Mouse (Mus musculus): ENCODE data around the gene Nrarp.

Nrarp gene

DNA sequence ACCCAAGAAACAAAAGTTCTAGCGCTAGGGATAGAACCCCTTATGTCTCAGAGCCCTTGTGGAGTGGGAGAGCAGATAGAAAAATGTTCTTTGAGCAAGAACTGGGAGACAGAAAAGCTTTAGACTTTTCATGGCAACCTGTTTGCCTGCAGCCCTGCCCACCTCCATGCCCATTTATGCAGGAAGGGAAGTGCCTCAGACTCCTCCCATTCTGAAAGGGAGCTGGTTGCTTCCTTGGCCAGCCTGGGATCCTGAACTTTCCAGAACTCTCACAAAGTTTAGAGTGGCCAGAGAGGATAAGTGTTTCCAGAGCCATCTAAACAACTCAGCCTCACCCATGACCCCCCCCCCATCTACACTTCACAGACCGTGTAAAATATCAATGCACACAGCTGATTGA is 16.6 kb downstream of the Nrarp start:
- no peak for DNase-seq

DNA sequence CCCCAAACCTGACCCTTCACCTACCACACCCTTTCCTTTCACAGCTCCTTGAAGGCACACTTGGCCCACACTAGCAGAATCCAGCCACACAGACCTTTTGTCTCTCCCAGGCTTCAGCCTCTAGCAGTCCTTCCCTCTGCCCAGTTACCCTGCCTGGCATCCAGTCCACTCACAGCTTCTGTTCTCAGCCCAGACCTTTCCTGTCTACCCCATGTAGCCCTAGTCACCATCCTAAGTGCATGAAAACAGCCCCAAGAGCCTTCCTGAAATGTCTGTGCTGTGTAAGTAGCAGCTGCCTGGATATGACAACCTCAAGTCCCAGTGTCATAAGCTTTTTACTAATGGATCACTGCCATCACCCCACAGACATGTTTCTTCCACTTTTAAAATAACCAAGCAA is 17.4 kb downstream of the Nrarp start:
- DNase-seq, result no peak

DNA sequence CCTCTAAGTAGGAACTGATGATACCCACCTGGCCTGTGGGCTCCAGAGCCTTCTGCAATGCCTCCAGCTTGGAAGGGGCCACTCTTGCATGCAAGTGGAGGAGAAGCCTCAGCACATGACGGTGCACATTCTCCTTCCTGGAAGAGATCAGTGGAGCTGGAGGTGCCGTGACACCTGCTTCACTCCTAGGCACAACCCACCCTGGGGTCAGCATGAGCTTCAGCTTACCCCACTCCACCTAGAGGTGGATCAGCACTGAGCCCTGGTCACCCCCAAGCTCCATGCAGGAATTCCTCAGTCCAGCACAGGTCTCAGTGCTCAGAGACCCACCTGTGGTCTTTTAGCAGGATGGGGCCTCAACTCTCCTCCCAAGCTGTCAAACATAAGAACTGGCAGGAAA is 20.1 kb downstream of the Nrarp start:
- no peak for DNase-seq

DNA sequence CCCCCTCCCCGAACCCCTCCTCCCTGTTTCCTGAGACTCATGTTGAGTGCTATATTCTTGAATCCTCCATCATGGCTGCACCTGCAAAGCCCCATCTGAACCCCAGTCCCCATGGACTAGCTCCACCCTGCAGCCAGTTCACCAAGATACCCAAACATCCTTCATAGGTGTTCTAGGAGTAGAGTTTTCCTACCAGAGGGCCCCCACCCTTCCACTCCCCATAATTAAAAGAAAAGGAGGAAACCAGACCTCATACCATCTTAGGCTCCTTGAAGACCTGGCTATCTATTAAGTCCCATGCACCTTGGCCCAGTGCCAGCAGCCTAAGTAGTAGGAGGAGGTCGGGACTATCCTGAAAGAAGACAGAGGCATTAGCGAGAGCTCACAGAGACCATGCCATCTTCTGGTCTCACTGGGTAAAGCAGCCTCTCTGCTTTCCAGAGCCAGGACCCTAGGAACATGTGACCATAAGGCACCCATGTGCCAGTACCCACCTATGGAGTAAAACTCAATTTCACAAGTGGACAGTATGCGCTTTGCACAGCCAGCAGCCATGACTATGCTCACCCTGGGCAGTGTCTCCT is 23.2 kb downstream of the Nrarp start:
- no peak for DNase-seq

DNA sequence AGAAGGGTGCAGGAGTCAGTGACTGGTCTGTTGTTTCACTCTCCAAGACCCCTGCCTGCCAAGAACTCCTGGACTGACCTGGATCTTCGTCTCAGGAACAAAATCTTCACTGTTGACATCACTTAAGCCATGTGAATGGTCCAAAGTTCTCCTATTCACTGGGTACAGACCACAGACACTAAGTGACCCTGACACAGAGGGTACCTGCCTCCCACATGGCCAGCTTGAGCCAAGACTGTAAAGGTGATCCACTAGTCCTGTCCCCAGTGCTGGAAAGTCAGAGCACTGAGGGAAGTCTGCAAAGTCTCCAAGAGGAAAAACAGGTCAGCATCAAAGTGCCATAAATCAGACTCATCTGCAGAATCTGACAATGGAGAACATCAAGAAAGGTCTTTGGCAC is 27.0 kb downstream of the Nrarp start:
- DNase-seq, result peak; percentile 60

DNA sequence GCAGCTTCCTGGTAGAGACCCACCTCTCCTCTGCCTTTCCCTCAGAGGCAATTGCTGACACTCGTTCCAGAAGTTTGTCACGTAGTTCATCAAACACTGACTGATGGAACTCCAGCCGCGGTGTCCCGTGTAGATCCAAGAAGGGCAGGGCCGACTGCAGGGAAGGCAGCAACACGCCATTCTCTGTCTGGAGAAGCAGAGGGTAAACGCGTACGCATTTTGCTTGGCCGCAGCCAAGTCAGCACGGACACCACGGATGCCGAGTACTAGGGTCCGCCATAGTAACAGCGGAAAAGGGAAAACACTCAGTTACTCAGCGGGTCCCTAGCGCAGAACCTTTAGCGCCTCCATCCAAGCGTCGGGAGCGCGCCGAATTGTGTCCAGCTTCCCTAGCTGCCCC is 30.1 kb downstream of the Nrarp start:
- DNase-seq, result no peak

DNA sequence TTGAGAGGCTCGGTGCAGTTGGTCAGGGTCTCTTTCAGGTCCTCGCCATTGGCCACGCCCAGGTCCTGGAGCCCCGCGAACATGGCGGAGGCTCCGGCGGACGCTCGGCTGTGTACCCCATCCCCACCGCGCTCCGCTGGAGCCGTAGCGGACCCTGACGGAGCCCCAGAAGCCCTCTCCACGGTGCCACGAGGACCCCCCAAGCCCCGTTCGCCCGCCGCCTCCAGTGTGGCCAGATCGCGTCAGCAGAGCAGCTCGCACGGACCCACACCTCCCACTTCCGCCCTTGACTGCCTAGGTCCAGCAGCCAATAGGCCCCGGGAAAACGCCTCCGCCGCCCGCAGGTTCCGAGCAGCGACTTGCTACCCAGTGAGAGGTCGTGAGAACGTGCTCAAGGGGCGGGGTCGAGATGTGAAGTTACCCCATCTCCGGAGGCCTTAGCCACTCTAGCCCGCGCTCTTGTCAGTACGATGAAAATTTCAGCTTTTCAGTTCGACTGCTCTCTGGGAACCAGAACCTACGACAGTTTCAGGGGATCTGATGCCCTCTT is 30.6 kb downstream of the Nrarp start, which contains the start of gene Nelfb:
TSS of gene Nelfb (minus strand) at position 369 of the 550 bp plus-strand sequence.
- peak; percentile 91 for DNase-seq

DNA sequence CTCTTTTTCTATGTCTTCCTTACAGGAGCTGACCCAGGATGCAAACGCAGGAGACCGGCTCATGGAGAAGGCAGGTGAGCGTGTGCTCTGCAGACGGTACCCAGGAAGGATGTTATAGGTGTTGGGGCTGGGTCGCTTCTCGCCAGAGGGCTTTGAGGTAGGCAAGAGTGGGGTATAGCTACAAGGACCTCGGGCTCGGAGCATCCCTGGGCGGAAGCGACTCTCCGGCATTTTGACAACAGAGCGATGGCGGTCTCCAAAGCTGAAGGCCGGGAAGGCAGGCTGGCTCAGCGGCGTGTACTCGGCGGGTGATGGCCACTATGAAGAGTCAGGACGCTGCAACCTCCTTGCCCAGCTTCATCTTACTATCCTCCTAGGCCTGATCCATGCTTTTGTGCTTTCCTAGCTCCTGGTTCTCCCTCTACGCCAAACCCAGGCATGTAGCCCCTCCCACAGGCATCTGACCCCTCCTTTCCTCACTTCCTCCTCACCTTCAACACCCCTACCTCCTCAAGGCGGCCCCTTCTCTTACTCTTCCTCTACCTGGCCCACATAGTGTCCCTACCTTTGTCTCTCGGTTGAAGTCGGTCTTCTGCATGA is 32.8 kb downstream of the Nrarp start:
- DNase-seq, result no peak

DNA sequence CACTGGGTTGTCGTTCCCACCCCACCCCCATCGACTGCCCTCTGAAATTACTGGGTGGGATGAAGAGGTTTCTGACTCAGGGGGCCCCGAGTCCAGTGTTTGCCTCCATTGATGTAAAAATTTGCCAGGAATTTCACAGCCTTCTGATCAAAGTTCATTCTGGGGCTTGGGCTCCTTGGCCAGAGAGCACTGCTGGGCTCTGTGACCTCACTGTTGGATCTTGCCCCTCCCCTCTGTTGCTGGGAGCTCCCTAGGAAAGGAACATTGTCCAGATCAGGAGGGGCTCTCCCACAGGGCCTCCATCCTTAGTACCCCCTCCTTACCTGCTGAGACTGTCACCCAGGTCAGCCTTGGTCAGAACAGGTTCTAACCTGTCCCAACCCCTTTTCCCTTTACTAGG is 33.9 kb downstream of the Nrarp start, which contains the start of gene Stpg3:
TSS of gene Stpg3 (minus strand) at position 194 of the 400 bp plus-strand sequence.
- DNase-seq, result peak; percentile 84

DNA sequence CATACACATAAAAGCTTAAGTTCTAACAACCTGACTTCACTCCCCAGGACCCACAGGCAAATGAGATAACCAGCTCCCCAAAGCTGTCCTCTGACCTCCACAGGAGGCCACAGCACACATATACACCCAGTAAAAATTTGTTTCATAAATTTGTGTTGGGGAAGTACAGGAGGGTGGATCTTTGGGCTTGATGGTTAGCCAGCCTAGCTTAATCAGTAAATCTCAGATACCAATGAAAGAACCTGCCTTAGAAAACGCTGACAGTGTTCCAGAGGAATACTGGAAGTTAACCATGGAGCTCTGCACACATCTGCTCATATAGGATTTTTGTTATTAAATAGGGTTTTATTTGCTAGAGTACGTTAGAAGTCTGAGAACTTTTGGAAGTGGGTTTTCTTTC is 37.1 kb downstream of the Nrarp start:
- DNase-seq, result peak; percentile 62

DNA sequence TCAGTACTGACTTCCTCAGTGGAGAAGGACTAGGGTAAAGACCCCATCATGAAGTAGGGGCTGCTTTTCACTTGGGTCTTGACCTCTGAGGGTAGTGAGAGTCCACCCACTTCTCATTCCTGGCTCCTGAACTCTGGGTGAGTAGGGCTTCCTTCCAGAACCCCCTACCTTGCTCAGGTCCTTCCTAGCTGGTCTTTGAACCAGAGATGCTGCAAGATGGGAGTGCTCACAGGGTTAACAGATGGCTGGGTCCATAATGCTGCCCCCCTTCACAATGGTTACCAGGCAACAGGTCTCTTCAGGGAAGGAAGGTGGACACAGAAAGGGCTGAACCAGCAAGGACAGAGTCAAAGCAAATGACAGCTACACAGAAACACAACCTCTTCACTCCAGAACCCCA is 37.9 kb downstream of the Nrarp start, which contains the start of gene Fam166a:
TSS of gene Fam166a (plus strand) at position 301 of the 400 bp plus-strand sequence.
- DNase-seq, result peak; percentile 4

DNA sequence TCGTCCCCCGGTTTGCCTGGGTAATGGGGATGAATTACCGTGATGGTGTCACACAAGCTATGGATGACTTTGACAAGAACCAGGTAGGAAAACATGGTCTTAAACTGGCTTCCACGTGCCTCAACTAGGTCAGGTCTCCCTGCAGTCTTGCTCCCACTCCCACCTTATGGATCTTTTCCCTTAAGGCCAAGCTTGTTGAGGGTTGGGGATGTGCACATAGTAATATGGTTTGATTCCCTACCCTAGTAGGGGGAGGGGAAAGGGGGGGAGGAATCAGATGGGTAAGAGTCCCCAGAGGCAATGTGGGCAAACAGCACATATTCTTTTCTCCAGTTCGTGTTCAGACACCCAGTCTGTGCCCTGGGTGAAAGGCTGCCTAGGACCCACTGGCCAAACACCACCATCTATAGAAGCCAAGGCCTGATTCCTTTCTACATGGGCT is 40.8 kb downstream of the Nrarp start:
- DNase-seq, result peak; percentile 12

DNA sequence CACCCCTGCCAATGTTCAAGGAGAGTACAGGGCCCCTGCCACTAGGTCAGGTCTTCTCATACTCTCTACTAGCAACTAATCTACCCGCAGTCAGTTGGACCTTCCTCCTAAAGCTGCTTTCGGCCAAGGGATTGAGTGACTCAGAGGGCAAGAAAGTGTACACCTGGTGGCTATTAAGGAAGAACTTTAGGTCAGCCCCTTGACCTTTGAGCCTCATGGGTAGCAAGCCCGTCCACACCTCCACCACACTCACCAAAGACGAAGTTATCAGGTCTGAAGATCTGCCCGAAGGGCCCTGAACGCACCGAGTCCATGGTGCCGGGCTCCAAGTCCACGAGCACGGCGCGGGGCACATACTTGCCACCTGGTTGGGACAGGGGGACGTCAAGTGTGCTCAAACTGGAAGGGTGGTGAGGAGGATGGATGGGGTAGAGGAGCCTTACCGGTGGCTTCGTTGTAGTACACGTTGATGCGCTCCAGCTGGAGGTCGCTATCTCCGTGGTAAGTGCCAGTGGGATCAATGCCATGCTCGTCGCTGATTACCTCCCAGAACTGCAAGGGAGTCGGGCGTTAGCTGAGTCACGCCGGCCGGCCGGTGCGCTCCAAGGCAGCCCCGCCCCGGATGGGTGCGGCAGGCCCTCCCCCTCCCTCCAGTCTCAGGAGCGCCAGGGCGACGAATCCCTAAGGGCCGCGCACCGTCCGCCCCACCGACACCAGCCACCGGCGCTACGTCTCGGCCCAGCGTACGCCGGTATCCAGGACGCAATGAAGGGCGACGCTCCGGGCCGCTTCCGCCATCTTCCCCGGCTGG is 43.3 kb downstream of the Nrarp start:
- DNase-seq, result peak; percentile 91

DNA sequence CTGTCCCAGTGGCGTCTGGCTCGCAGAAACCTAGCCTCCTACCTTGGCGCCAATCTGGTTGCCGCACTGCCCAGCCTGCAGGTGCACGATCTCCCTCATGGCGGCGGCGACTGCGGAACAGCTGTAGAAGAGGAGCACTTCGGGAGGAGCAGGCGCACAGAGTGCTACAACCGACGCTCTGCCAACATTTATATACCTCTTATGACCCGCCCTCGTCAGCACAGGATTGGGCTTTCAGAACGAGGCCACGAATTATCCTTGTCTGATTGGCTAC is 43.9 kb downstream of the Nrarp start, which contains the start of gene Tubb4b:
TSS of gene Tubb4b (minus strand) at position 211 of the 274 bp plus-strand sequence.
- DNase-seq, result no peak

DNA sequence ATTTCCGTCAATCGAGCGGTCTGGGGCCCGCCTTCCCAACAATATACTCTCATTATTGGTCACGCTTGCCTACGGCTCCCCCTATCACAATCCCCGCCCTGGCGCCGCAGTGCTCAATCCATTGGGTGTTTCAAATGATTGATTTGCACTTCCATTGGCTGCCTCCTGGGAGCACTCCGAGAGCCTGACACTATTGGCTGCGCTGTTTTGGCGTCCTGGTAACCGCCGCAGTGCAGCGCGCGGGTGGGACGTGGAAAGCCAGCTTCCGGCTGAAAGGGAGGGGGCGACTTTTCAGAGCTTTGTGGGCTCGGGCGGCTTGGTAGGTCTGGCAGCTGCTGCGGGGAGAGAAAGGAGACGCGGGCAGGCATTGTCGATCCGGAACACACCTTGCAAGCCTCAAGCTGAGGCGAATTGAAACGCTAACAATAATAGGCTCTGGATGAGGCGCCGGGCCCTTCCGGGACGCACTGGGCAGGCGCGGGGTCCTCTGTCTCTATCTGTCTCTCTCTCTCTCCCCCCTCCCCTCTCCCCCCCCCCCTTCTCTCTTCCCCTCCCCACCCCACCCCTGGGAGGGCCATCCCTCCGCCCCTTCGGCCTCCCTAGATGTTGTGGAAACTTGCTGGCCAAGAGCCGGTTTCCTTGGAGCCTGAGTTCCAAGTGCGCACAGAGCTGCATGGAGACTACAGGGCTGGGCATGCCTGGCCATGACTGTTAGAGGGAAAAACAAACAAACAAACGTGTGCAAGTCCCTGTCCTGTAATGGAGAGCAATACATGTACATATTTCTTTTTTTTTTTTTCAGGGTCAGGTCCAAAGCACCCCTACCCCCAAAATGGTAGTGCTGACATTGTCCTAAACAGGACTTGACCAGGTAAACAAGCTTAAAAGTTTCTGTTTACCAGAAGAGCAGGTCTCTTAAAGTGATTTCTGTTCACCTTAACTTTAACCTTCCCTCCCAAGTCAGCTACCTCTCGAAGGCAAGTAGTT is 44.5 kb downstream of the Nrarp start:
- peak; percentile 100 for DNase-seq

DNA sequence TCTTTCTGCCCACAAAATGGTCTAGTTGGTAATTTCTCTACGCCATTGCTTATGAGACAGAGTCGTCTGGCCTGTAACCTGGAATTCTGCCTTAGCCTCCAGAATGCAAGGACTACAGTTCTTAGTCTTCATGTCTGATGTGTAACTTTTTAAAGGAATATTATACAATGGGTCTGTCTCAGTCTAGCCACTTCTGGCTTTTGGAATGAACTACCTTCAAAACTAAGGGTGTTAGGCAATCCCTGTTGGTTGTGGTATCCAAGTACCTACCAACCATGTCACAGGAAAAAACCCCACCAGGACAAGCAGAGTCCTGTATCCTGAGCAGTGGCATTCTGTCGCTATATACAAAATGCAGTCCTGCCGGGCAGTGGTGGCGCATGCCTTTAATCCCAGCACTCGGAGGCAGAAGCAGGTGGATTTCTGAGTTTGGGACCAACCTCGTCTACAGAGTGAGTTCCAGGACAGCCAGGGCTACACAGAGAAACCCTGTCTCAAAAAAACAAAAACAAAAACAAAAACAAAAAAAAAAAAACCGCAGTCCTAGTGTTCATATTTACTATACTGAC is 45.3 kb downstream of the Nrarp start:
- DNase-seq, result peak; percentile 37

DNA sequence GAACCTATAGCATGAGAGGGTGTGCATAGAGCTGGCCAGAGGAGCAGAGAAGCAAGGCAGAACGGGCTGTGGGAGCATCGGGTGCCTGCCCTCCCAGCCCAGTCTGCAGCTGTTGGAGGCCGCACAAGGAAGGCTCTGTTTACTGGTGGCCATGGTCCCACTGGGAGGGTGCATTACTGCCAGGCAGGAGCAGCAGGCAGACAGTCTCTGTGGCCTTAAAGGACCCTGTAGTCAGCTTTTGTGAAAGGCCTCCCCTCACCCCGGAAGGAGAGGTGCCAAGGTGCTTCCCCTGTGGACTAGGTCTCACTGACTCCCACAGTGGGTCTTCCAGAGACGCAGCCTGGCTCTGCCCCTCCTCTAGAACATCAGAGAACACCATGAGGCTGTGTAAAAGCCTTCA is 46.3 kb downstream of the Nrarp start:
- peak; percentile 28 for DNase-seq

DNA sequence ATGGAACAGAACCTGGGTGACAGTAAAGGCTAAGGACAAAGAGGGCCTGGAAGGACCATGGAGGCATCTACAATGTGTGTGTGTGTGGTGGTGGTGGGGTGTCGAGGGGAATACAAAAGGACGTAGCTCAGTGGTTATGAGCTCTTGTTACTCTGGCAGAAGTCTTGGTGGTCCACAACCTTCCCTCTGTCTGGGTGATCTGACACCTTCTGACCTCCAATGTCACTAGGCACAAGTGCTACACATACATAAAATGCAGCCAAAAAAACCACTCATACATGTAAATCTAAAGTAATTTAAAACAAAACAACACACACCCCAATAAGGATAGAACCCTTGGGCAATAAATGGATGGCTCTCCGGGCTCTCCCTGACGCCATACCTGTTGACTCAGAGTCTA is 46.8 kb downstream of the Nrarp start:
- DNase-seq, result peak; percentile 20

DNA sequence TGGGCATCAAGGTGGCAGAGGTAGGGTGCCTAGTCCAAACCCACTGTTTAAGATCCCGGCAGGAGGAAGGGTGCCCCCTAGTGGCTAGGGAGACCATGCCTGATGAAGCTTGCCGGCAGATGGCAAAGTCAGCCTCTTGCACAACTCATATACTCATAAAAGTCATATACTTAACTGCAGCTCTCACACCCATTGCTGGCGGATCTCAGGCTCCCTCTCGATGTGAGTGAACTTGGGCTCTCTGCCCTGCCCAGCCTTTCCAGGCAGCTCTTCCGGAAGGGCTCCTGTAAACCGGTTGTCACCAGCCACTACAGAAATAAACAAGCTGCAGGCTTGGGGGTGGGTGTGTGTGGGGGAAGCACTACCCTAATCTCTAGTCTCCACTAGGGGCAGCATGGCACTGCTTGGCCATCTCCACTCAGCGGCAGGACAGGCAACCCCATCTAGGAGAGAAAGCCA is 47.9 kb downstream of the Nrarp start:
- DNase-seq, result peak; percentile 96

DNA sequence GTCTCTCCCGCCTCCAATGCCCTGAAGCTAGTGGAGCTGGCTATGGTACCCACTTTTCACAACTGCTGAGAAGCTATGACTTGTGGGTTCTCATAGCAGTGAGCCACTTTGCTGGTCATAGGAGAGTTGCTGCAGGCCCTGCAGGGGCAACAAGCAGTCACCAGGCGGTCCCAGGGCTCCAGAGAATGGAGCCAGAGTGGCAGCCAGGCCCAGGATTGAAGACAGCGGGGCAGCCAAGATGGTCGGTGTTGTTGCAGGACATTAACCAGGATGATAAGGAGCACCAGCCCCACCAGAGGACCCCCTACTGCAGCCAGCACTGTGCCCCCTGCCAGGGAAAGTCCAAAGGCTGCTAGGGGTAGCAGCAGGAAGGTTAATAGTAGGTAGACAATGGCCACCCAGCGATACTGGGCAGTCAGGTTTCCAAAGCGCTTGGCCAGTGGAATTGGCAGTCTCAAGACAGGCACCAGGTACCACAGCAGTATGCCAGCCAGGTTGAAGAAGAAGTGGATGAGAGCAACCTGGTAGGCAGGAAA is 48.5 kb downstream of the Nrarp start:
- DNase-seq, result no peak

DNA sequence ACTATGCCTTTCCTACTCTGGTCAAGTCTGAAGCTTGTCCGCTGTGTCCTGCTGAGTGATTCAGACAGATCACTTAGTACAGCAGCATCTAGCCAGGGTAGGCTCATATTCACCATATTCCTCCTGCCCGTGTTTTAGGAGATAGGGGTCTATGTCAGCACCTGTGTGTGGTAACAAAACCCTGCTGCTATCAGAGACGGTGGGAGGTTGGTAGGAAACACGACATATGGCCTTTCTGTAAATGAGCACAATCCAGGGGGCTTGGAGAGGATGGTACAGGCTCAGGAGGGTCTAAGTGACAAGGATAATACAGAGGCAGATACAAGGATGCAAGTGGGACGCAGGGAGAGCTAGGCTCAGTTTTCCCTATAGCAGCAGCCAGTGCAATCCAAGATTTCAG is 49.0 kb downstream of the Nrarp start:
- DNase-seq, result no peak

DNA sequence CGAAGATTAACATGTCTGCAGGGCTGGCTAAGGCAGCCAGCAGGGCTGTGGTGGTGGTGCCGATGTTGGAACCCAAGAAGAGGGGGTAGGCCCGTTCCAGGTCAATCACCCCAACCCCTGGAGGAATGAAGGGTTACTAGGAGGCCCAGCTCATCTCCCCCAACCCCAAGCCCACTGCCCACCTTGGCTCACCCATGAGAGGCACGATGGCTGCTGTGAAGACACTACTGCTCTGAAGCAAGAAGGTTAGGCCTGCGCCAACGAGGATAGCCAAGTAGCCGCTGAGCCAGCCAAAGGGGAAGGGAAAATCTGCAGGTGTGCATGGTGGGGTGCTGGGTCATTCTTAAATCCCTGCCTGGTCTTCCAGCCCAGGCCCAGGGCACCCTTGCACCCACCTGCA is 50.0 kb downstream of the Nrarp start:
- DNase-seq, result no peak
